Mouse (Mus musculus): ENCODE results near the gene Gmnn. TPM values are rescaled to one million over a fixed set of nuclear protein-coding genes. Genes with fewer than 3 reads are reported as not detected.

The Gmnn gene
- total RNA-seq (2017): 10.3 and 12.3 TPM in 2 replicates

GRCm38 (mm10) chr13:24761403-24762227 is at the start of gene Gmnn:
Gene Gmnn (minus strand): TSS chr13:24761923.
- ATAC-seq (ENCODE audit: extremely low read depth, insufficient number of reproducible peaks, low FRiP score, poor library complexity, severe bottlenecking): peak; percentile 86

GRCm38 (mm10) chr13:24806079-24806478 is 44.4 kb upstream of the Gmnn start:
- no peak for ATAC-seq (ENCODE audit: extremely low read depth, insufficient number of reproducible peaks, low FRiP score, poor library complexity, severe bottlenecking)

- ATAC-seq (ENCODE audit: extremely low read depth, insufficient number of reproducible peaks, low FRiP score, poor library complexity, severe bottlenecking): no peak
These were observed 41.5 kb upstream of the Gmnn start for GRCm38 (mm10) chr13:24803196-24803595.

- ATAC-seq (ENCODE audit: extremely low read depth, insufficient number of reproducible peaks, low FRiP score, poor library complexity, severe bottlenecking): peak; percentile 27; the same call in 1 of the 2 replicates
These were observed 40.5 kb upstream of the Gmnn start for GRCm38 (mm10) chr13:24802131-24802691.

- ATAC-seq (ENCODE audit: extremely low read depth, insufficient number of reproducible peaks, low FRiP score, poor library complexity, severe bottlenecking): peak; percentile 27
These were observed 39.7 kb upstream of the Gmnn start, which contains the start of gene BC005537 for GRCm38 (mm10) chr13:24801308-24801921. Gene BC005537 (plus strand): TSS chr13:24801657.

- ATAC-seq (ENCODE audit: extremely low read depth, insufficient number of reproducible peaks, low FRiP score, poor library complexity, severe bottlenecking): peak; percentile 91
These were observed 39.1 kb upstream of the Gmnn start for GRCm38 (mm10) chr13:24800674-24801307.

GRCm38 (mm10) chr13:24799925-24800673 is 38.4 kb upstream of the Gmnn start:
- no peak for ATAC-seq (ENCODE audit: extremely low read depth, insufficient number of reproducible peaks, low FRiP score, poor library complexity, severe bottlenecking)

GRCm38 (mm10) chr13:24799378-24799777 is 37.7 kb upstream of the Gmnn start:
- ATAC-seq (ENCODE audit: extremely low read depth, insufficient number of reproducible peaks, low FRiP score, poor library complexity, severe bottlenecking): no peak

- no peak for ATAC-seq (ENCODE audit: extremely low read depth, insufficient number of reproducible peaks, low FRiP score, poor library complexity, severe bottlenecking)
These were observed 37.0 kb upstream of the Gmnn start for GRCm38 (mm10) chr13:24798686-24799085.

- no peak for ATAC-seq (ENCODE audit: extremely low read depth, insufficient number of reproducible peaks, low FRiP score, poor library complexity, severe bottlenecking)
These were observed 30.8 kb upstream of the Gmnn start for GRCm38 (mm10) chr13:24792411-24793045.

- peak; percentile 92 for ATAC-seq (ENCODE audit: extremely low read depth, insufficient number of reproducible peaks, low FRiP score, poor library complexity, severe bottlenecking)
These were observed 29.6 kb upstream of the Gmnn start for GRCm38 (mm10) chr13:24791349-24791748.

- ATAC-seq (ENCODE audit: extremely low read depth, insufficient number of reproducible peaks, low FRiP score, poor library complexity, severe bottlenecking): no peak
These were observed 25.8 kb upstream of the Gmnn start for GRCm38 (mm10) chr13:24787477-24787876.

GRCm38 (mm10) chr13:24786014-24786490 is 24.3 kb upstream of the Gmnn start:
- ATAC-seq (ENCODE audit: extremely low read depth, insufficient number of reproducible peaks, low FRiP score, poor library complexity, severe bottlenecking): peak; percentile 66; the same call in 1 of the 2 replicates

- ATAC-seq (ENCODE audit: extremely low read depth, insufficient number of reproducible peaks, low FRiP score, poor library complexity, severe bottlenecking): no peak
These were observed 20.2 kb upstream of the Gmnn start for GRCm38 (mm10) chr13:24781916-24782315.

- ATAC-seq (ENCODE audit: extremely low read depth, insufficient number of reproducible peaks, low FRiP score, poor library complexity, severe bottlenecking): no peak
These were observed 17.1 kb upstream of the Gmnn start for GRCm38 (mm10) chr13:24778706-24779380.

- ATAC-seq (ENCODE audit: extremely low read depth, insufficient number of reproducible peaks, low FRiP score, poor library complexity, severe bottlenecking): no peak
These were observed 16.3 kb upstream of the Gmnn start for GRCm38 (mm10) chr13:24778026-24778425.

- peak; percentile 84 for ATAC-seq (ENCODE audit: extremely low read depth, insufficient number of reproducible peaks, low FRiP score, poor library complexity, severe bottlenecking)
These were observed 14.6 kb upstream of the Gmnn start for GRCm38 (mm10) chr13:24776146-24776844.

Measured in neutrophil, adult 5-6 weeks (primary cell).